Mouse (Mus musculus) hindbrain, embryonic 10.5 days (tissue): ENCODE results near the gene Echs1. TPM values are rescaled to one million over a fixed set of nuclear protein-coding genes. Genes with fewer than 3 reads are reported as not detected.
"Not testable (repeated sequence)": the region's sequence is repeated elsewhere in the genome, so short reads cannot be mapped to it uniquely, and the experiment has no call there.

Experiments used
- DNase-seq: peaks from one replicate; pipeline ENCODE4 v3.0.0-alpha.2; 2017; ENCODE audit warnings: low spot score
- H3K27ac ChIP-seq: fragments of 300-500 bp; sonication (generic); 2 replicates; pipeline ENCODE4 v1.5.1; 2016; ENCODE audit warnings: mild to moderate bottlenecking, moderate library complexity
- H3K27me3 ChIP-seq: fragments of 300-500 bp; sonication (generic); 2 replicates; pipeline ENCODE4 v1.6.1; 2016; ENCODE audit warnings: mild to moderate bottlenecking; ENCODE audit not compliant: poor library complexity, insufficient read depth, severe bottlenecking
- H3K36me3 ChIP-seq: fragments of 300-500 bp; sonication (generic); 2 replicates; pipeline ENCODE4 v1.6.1; 2016; ENCODE audit warnings: mild to moderate bottlenecking, moderate library complexity
- H3K4me1 ChIP-seq: fragments of 300-500 bp; sonication (generic); replicated peaks from 2 replicates; pipeline ENCODE4 v1.6.1; 2016; ENCODE audit warnings: mild to moderate bottlenecking
- H3K4me3 ChIP-seq: fragments of 300-500 bp; sonication (generic); 2 replicates; pipeline ENCODE4 v1.5.1; 2016; ENCODE audit warnings: mild to moderate bottlenecking, moderate library complexity
- H3K9me3 ChIP-seq: fragments of 300-500 bp; sonication (generic); 2 replicates; pipeline ENCODE4 v1.6.1; 2016; ENCODE audit warnings: mild to moderate bottlenecking, moderate library complexity
- WGBS: fragments of 180-500 bp; shearing (Covaris S2); methylation state at CpG from one replicate; pipeline ENCODE4 v1.1.7; 2016; 5-methylcytosine and 5-hydroxymethylcytosine counted together
- polyA plus RNA-seq: library from polyadenylated mRNA; unstranded; fragments of >200 nt; fragmentation: Nextera tagmentation; extraction: Ambion mirVana; gene quantifications from 2 replicates; pipeline ENCODE4 v1.2.1, GENCODE M21; 2016

Gene Echs1
- 153 and 156 TPM in 2 replicates for polyA plus RNA-seq

GRCm38 (mm10) chr7:140116329-140117054 is at the start of gene Echs1:
Gene Echs1 (minus strand): TSS chr7:140116476.
- peak within 1 kb of the TSS; percentile 83 for H3K4me3 ChIP-seq
- peaks cover 16% of the 10 kb centered on the region for H3K36me3 ChIP-seq
- peaks cover 14% of the 10 kb centered on the region for H3K4me1 ChIP-seq
- H3K9me3 ChIP-seq: no peaks in the 10 kb centered on the region
- 5% methylated on average over 28 of the region's 28 CpGs for WGBS
- H3K27me3 ChIP-seq: no peaks in the 10 kb centered on the region
- peak within 1 kb of the TSS; percentile 94 for H3K27ac ChIP-seq
- DNase-seq: peak; percentile 85

- WGBS: 83% methylated on average over 7 of the region's 7 CpGs
- no peak within 1 kb of the TSS for H3K4me3 ChIP-seq
- H3K36me3 ChIP-seq: no peaks in the 10 kb centered on the region
- no peak within 1 kb of the TSS for H3K27ac ChIP-seq
- no peaks in the 10 kb centered on the region for H3K4me1 ChIP-seq
- H3K9me3 ChIP-seq: no peaks in the 10 kb centered on the region
- no peaks in the 10 kb centered on the region for H3K27me3 ChIP-seq
- DNase-seq: no peak
Observed at GRCm38 (mm10) chr7:140164664-140165063, 48.4 kb upstream of the Echs1 start, which contains the start of gene Olfr522. Gene Olfr522 (minus strand): TSS chr7:140164764.

GRCm38 (mm10) chr7:140160363-140160762 is 44.1 kb upstream of the Echs1 start:
- H3K27ac ChIP-seq: no peak overlapping the region
- no peaks in the 10 kb centered on the region for H3K36me3 ChIP-seq
- no peaks in the 10 kb centered on the region for H3K4me1 ChIP-seq
- no peak overlapping the region for H3K4me3 ChIP-seq
- no peak for DNase-seq
- no peaks in the 10 kb centered on the region for H3K9me3 ChIP-seq
- WGBS: 80% methylated on average over 3 of the region's 3 CpGs
- peaks cover 11% of the 10 kb centered on the region for H3K27me3 ChIP-seq

GRCm38 (mm10) chr7:140154218-140154927 is 38.1 kb upstream of the Echs1 start, which contains the start of gene Sprn:
Gene Sprn (minus strand): TSS chr7:140154877.
- 3% methylated on average over 28 of the region's 28 CpGs for WGBS
- H3K4me1 ChIP-seq: peaks cover 24% of the 10 kb centered on the region
- H3K27me3 ChIP-seq: peaks cover 49% of the 10 kb centered on the region
- DNase-seq: peak; percentile 37
- peak within 1 kb of the TSS; percentile 71 for H3K27ac ChIP-seq
- no peaks in the 10 kb centered on the region for H3K9me3 ChIP-seq
- 0 out of 2 replicates have a peak, but pooled peaks cover 8% of the 10 kb centered on the region for H3K36me3 ChIP-seq
- H3K4me3 ChIP-seq: peak within 1 kb of the TSS; percentile 52

GRCm38 (mm10) chr7:140153829-140154217 is 37.5 kb upstream of the Echs1 start:
- 20% methylated on average over 4 of the region's 4 CpGs for WGBS
- H3K4me1 ChIP-seq: peaks cover 24% of the 10 kb centered on the region
- 0 out of 2 replicates have a peak, but pooled peaks cover 8% of the 10 kb centered on the region for H3K36me3 ChIP-seq
- no peak for DNase-seq
- H3K4me3 ChIP-seq: peak overlapping the region; percentile 52
- H3K27ac ChIP-seq: peak overlapping the region; percentile 71
- H3K9me3 ChIP-seq: no peaks in the 10 kb centered on the region
- peaks cover 49% of the 10 kb centered on the region for H3K27me3 ChIP-seq

GRCm38 (mm10) chr7:140153383-140153782 is 37.1 kb upstream of the Echs1 start:
- peak overlapping the region; percentile 77 for H3K27ac ChIP-seq

GRCm38 (mm10) chr7:140144550-140144949 is 28.3 kb upstream of the Echs1 start:
- Histone ChIP-seq H3K9me3 (no peaks in the 10 kb centered on the region), H3K36me3 (peaks cover 11% of the 10 kb centered on the region; the same call in 1 of the 2 replicates), H3K4me1 (no peaks in the 10 kb centered on the region), H3K4me3 (no peak overlapping the region), H3K27ac (no peak overlapping the region), H3K27me3 (no peaks in the 10 kb centered on the region; the same call in 1 of the 2 replicates)
- 80% methylated on average over 4 of the region's 4 CpGs for WGBS
- no peak for DNase-seq

More at GRCm38 (mm10) chr7:140153383-140153782, 37.1 kb upstream of the Echs1 start:
- H3K36me3 ChIP-seq: 0 out of 2 replicates have a peak, but pooled peaks cover 8% of the 10 kb centered on the region
- peaks cover 24% of the 10 kb centered on the region for H3K4me1 ChIP-seq
- peak; percentile 56 for DNase-seq
- H3K9me3 ChIP-seq: no peaks in the 10 kb centered on the region
- peaks cover 49% of the 10 kb centered on the region for H3K27me3 ChIP-seq
- 4% methylated on average over 28 of the region's 28 CpGs for whole genome bisulfite sequencing
- H3K4me3 ChIP-seq: peak overlapping the region; percentile 52

GRCm38 (mm10) chr7:140141350-140141749 is 25.1 kb upstream of the Echs1 start:
- Histone ChIP-seq H3K36me3 (peaks cover 3% of the 10 kb centered on the region; the same call in 1 of the 2 replicates), H3K4me1 (peaks cover 16% of the 10 kb centered on the region), H3K9me3 (no peaks in the 10 kb centered on the region), H3K27me3 (no peaks in the 10 kb centered on the region; the same call in 1 of the 2 replicates), H3K4me3 (no peak overlapping the region), H3K27ac (no peak overlapping the region)
- 9% methylated on average over 14 of the region's 14 CpGs for WGBS
- DNase-seq: peak; percentile 52

- DNase-seq: no peak
- H3K36me3 ChIP-seq: no peaks in the 10 kb centered on the region
- 3% methylated on average over 8 of the region's 8 CpGs for WGBS
- H3K27ac ChIP-seq: peak overlapping the region; percentile 95
- peaks cover 16% of the 10 kb centered on the region for H3K4me1 ChIP-seq
- H3K27me3 ChIP-seq: no peaks in the 10 kb centered on the region; the same call in 1 of the 2 replicates
- H3K9me3 ChIP-seq: no peaks in the 10 kb centered on the region
- peak overlapping the region; percentile 91 for H3K4me3 ChIP-seq
Observed at GRCm38 (mm10) chr7:140138021-140138310, 21.7 kb upstream of the Echs1 start.

- H3K4me1 ChIP-seq: peaks cover 16% of the 10 kb centered on the region
- no peaks in the 10 kb centered on the region for H3K9me3 ChIP-seq
- no peaks in the 10 kb centered on the region; the same call in 1 of the 2 replicates for H3K27me3 ChIP-seq
- peak within 1 kb of the TSS; percentile 91 for H3K4me3 ChIP-seq
- H3K36me3 ChIP-seq: no peaks in the 10 kb centered on the region
- DNase-seq: peak; percentile 96
- WGBS: 2% methylated on average over 39 of the region's 39 CpGs
- peak within 1 kb of the TSS; percentile 95 for H3K27ac ChIP-seq
Observed at GRCm38 (mm10) chr7:140137135-140138020, 21.1 kb upstream of the Echs1 start, which contains the start of gene Mtg1. Gene Mtg1 (plus strand): TSS chr7:140137564.

- WGBS: 92% methylated on average over 5 of the region's 5 CpGs
- H3K4me3 ChIP-seq: no peak overlapping the region
- H3K9me3 ChIP-seq: no peaks in the 10 kb centered on the region
- peaks cover 16% of the 10 kb centered on the region for H3K4me1 ChIP-seq
- no peaks in the 10 kb centered on the region; the same call in 1 of the 2 replicates for H3K27me3 ChIP-seq
- H3K36me3 ChIP-seq: peaks cover 11% of the 10 kb centered on the region
- DNase-seq: no peak
- no peak overlapping the region for H3K27ac ChIP-seq
Observed at GRCm38 (mm10) chr7:140135106-140135770, 19.0 kb upstream of the Echs1 start.

- H3K36me3 ChIP-seq: peaks cover 23% of the 10 kb centered on the region
- DNase-seq, H3K27me3 ChIP-seq, H3K4me3 ChIP-seq, H3K9me3 ChIP-seq, H3K27ac ChIP-seq: not testable (repeated sequence)
- 94% methylated on average over 7 of the region's 7 CpGs for WGBS
- peaks cover 16% of the 10 kb centered on the region for H3K4me1 ChIP-seq
Observed at GRCm38 (mm10) chr7:140134033-140134432, 17.8 kb upstream of the Echs1 start.
